Mouse (Mus musculus) mature B cell (primary cell): ENCODE measurements at regions not wholly inside any gene's neighbourhood (a gene's known extent, or its start where the extent isn't known, plus 50 kb on each side); places are given as distances from the start of the nearest gene placed in this dataset.

Source experiments
- in situ Hi-C: fragments of 300-500 bp; cut with MboI; formaldehyde crosslinking; loops from 2 replicates; pipeline ENCODE4 v1.14.3; 2019

DNA sequence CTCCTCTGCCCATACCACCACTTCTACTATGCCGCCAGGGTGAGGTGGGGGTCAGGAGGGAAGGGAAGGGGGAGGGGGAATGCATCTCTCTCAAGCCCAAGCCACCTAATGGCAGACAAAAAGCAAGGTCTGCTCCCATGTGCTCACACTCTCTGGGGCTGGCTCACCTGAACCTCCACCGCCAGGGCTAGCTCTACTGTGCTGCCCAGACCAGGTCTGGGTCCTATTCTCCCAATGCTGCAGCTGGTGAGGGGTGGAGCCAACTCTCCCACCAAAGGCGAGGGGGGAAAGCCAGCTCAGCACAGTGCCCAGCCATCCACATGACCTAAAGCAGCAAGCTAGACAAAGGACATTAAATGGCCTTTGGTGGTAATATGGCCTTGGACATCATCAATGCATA, 158.6 kb downstream of the Chic2 start:
- in situ Hi-C loops, result no loop called here

DNA sequence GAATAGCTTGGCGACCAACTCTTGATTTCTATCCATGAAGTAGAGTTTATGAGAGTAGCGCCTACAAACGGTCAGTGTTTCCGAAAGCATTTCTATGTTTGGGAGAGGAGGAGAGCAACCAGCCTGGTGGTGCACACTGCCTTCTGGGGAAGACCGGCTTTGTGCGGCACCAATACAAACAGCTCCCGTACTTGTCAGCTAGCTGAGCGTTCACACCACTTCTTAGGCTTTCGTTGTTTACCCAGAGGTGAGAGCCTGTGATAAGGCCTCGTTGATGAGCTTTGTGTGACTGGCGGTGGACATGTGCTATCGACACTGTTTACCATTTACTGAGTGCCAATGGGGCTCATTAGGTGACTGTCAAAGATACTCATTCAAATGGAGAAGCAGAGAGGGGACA, 162.0 kb downstream of the Chic2 start:
- in situ Hi-C loops, result no loop called here

DNA sequence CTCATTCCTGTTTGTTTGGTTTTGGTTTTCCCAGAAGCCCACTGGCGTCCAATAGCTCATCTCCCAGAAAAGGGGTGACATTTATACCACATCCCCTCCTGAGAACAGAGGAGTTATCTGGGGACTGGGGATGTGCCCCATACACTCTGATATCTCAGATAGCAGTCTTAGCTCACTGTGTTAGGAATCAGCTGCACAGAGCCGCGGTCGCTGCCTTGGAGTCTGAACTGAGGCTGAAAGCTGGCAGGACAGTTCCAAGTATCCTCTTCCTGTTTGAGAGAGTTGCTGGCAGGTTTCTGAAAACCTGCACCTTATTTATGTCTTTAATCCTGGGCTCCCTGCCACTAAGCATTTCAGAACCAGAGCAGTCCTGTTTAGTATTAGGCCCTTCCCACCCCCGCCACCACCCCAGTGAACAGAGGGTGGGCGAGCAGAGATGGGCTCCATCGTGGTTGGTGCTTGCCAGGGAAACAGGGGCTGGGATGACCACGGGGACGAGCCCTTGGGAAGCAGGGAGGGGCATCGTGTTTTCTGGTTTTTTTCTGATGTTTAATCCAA, 163.8 kb downstream of the Chic2 start:
- in situ Hi-C loops, result no loop called here

DNA sequence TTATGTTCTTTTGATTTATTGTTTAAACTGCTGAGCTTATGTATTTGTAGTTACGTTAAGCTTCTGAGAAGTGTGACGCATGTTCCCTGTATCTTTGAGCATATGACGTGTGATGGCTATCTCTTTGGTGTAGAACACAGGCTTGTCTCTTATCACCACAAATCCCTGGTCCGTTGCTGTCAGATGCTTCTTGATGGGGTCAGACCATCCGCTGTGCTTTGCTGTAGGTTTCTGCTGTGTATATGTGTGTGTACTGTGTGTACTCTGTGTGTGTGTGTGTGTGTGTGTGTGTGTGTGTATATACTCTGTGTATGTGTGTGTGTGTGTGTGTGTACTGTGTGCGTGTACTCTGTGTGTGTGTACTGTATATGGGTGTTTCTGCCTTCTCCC, 164.5 kb downstream of the Chic2 start:
- in situ Hi-C loops, result no loop called here

DNA sequence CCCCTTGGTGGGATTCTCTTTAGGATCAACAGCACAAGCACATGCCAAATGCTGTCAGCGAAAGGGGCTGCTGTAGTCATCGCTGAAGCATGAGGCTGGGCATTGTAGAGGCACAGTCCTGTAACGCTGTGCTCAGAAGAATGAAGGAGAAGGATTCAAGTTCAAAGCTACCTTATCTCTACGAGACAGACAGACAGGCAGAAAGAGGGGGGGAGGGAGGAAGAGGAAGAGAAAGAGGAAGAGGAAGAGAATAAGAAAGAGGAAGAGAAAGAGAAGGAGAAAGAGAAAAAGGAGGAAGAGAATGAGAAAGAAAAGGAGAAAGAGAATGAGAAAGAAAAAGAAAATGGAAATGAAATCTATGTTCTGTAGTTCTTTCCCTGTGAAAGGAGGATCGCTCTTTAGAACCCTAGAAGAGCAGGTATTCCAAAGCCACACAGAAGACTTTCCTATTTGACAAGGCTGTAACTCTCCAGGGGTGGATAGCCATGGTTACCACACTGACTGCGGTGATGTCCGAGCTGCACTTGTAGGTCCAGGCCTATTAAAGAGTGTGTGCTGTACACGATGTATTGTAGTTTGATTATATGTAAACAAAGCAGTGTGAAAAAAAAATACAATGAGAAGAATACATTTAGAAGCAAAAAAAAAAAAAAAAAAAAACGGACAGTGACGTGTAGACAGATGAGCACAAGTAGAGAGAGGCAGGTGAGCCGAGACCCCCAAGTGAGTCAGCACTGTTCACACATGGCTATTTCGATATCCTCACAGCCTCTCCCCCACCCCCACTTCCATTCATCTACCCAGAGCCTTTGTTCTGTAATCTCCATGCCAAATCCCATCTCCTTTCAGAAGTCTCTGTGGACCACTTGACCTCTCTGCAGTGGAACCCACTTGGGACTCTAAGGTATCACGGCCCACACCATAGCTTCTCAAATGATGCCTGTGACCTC, 165.2 kb downstream of the Chic2 start:
- in situ Hi-C loops, result no loop called here

DNA sequence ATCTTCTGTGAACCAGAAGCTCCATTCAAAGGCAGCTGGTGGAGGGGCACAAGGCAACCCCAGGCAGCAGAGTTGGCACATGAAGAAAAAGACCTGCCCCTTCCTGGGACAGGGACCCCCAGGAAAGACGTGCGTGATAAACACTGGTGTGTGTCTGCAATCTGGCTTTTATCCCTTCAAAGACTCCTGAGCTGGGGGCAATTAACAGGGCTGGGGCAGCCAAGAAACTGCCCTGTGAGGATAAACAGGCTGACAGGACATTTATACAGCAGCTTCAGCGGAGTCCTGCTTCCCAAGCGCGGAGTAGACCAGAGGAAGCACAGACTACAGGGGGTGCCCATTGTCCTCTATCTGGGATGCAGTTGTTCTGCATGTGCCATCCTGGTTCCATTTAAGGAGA, 167.0 kb downstream of the Chic2 start:
- in situ Hi-C loops, result no loop called here

DNA sequence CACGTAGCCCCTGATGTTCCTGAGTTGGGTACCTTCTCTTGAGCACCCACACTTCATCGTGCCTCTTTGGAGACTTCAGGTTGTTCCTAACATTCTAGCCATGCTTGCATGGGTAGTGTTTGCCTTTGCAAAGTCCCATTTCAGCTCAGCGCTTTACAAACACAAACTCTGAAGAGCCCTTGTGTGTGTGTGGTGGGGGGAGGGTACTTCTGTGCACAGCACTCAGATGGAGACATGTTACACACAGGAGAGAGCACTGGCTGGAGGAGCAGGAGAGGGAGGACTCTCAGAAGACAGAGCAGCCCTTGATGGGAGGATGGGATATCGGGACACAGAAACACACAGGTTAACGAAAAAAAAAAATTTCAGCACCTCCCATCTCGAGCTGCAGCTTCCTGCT, 167.4 kb downstream of the Chic2 start:
- in situ Hi-C loops, result no loop called here

DNA sequence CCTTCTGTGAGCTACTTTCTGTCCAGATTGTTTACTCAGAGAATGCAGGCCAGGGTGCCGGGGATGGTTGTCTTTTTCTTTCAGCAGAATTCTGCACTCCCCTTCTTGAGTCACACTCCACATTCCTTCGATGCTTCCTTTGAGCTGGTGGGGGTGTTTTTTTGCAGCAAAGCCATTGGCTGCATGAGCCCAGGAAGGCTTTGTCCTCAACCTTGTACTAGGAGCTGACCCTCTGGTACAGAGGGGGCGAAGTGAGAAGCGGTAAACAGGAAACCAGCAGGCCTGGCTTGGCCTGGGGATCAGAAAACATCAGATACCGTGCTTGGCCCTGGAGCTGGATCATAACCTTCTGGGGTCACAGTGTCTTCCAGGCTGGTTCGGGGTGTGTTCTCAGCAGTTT, 169.9 kb downstream of the Chic2 start:
- in situ Hi-C loops, result no loop called here

DNA sequence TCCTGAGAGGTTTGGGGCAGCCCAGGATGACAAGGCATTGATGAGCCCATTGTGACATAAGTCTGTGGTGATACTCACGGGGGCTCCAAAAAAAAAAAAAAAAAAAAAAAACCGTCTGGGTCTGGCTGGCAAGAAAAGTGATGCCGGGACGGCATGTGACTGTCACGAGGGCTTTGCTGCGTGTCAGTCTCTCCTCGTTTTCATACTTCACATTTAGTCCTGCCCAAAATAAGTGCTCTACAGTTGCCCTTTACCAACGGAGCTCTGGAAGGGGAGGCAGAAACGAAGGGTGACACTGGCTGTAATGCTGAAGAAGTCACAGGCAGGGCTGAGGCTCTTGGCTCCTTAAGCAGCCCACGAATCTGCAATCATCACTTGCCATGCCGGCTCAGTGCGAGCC, 167.9 kb upstream of the Lnx1 start:
- in situ Hi-C loops, result no loop called here

DNA sequence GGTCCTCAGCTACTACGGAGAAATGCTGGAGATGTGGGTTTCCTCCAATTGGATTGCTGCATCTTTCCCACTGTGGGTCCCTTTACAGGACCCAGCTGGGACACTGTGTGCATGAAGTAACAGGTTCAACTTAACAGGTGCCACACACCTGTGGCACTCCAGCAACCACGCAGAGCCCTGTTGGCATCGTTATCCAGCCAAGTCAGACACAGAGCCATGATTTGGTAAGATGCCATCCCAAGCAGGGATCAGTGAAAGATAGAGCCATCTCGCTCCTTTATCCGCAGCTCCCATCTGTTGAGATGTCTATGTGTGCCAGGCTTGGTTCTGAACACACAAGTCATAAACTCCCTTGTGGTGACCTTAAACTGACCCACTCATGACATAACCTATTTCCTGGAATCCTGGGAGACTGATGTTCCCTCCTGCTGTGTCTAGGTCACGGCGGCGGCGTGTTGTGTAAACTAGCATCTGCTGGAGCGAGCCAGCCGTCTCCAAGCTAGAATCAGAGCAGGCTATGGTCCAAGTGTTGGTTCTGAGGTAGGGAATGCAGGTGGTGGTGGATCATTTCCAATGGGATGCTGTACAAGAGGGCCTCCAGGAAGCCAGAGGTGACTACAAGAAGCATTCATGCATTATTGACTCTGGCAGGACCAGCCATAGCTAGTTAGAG, 164.5 kb upstream of the Lnx1 start:
- in situ Hi-C loops, result no loop called here

DNA sequence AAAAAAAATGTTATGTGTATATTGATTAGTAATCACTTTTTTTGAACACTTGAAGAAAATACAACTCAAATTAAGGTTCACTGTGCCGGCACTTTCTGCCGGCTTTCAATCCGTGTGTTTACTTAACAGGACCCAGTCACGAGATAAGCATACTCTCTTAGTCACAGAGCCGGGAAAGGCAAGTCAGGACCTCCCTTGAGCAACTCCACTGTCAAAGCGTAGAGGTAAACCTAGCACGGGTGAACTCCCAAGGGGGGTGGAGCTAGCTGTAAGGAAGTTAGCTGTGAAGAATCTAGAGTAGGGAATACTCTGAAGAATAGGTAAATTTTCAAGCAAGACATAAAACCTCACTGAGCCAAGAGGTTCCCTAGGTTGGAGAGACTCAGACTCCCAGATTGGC, 164.0 kb upstream of the Lnx1 start:
- in situ Hi-C loops, result no loop called here

DNA sequence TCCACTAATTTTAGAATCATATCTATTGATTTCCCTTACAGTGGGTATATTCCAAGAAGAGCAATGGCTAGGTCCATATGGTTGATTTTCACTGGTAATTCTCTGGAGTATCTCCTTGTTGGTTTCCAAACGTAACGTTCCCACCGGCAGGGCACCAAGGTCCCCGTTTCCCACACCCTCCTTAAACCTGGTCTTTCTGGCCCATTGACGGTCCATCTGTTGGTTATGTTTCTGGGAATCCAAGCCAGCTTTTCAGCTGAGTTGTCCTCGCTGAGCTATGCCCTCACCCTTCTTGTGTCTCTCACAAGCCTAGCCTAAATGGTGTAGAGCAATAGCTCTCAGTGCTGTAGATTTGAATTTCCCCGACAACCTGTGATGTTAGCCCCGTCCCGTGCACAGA, 162.7 kb upstream of the Lnx1 start:
- in situ Hi-C loops, result no loop called here

DNA sequence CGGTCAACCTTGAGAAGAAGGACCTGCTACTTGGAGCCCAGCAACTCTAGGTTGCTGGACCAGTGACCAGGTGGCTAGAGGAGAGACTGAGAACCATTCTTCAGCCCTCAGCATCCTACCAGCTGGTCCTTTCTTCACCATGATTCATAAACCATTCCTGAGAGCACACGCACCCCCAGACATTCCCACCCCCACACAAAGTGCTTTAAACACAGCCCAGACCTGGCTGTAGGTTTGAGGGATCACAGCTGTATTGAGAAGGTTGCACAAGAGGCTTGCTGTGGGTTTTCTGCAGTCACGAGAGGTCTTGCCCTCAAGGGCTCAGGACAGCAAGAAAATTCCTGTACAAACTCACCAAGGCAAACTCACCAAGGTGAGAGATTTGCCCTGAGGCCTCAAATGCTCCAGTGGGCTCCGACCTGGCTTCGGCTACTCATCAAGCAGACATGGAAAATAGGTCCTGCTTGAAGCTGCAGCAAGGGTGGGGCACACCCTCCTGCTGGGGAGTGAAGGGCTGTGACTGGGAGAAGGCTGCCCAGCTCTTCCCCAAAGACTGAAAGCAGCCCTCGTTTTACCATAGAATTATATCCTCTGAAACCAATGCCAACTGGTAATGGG, 161.9 kb upstream of the Lnx1 start:
- in situ Hi-C loops, result no loop called here

DNA sequence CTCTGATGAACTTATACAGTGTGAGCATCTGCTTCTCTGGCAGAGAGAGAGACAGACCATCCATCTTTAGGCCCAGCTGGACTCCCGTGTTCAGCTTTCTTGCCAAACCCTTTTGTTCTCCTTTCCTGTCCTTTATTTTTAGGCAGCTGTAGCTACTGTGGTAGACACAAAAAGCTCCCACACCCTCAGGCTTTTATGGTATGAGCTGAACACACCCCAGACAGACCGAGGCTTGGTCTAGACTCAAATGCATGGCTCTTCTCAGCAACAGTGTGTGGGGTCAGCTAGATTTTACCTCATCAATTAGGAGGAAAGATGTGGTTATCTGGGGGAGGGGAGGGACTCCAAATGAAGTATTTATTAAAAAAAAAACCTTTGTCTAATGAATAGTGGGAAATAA, 158.6 kb upstream of the Lnx1 start:
- in situ Hi-C loops, result no loop called here

DNA sequence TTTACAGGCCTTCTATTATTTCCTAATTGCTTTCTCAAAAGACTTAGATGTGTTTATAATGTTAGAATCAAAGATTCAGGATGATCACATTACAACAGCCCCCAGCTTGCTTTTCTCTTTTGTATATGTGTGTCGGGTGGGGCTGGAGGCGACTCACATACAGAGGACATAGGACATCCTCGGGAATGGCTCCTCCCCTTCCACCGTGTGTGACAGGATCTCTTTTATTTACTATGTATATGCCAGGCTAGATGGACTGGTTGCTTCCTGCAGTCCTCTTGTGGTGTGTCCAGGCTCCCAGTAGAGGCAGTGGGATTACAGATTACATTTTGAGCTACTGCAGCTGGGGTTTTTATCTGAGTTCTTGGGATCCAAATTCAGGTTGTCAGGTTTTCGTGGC, 155.1 kb upstream of the Lnx1 start:
- in situ Hi-C loops, result no loop called here

DNA sequence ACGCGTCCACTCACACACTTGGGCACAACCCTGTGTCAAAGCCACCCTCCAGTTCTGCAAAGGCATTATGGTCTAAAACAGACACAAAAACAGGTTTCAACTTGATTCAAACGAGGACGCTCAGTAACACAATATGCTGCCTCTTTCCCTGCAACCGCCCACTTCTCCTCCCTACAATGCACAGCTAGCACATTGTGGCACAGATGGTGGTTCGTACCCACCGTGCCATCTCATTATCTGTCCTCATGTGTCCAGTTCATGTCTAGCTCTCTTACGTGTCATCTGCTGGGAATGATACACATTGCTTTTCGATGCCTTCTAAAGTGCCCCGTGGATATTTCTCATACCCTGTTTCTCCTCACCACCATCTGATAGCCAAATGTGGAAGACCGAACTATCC, 154.4 kb upstream of the Lnx1 start:
- in situ Hi-C loops, result no loop called here

DNA sequence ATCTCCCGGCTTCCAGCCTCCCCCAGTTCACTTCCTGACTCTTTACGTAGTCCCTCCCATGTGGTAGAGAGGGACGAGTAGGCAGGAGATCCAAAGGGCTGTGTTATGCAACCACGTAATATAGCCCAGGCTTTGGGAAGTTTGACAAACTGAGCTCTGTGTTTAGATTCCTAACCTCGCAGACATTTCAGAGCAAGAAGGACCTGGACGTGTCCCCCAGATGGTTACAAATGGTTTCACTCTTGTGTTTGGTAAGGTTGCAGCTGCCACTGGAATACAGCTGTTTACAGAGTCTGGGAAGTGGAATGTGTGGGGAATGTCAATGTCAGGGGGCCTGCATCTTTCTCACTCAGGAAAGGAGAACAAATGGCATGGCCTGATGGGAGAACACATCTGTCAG, 145.1 kb upstream of the Lnx1 start:
- in situ Hi-C loops, result no loop called here

DNA sequence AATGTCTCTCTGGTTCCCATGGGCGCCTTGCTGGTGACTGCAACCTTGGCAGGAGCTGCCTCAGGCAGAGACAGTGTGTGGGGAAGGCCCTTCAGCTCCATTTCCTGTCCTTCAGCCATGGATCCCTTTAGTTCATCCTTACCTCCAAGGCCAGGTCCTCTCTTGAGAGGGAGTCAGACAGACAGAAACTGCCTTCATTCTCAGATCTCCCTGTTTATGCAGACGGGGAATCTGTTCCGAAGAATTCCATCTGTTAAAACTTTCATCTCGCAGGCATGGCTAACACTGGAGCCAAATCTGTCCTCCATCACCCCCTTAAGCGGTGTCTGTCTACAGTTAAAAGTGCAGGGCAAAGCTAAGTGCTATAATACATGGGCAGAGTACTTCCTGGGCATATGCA, 144.0 kb upstream of the Lnx1 start:
- in situ Hi-C loops, result no loop called here

DNA sequence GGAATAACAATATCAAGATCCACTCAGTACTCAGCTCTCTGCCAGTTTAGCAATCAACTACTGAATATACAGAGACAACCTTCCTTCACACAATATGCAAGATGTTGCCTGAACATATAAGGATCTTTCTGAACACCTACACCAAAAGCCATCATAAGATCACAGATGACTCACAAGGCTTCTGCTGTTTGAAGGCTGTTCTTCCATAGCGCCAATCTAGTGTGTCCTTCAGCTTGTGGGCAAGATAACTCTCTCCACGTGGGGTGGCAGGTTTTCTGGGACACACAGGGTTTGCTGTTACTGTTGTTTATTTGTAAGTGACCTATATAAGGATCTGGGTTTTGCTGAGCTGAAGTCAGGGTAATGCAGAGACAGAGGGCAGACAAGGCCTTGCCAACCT, 131.7 kb upstream of the Lnx1 start:
- in situ Hi-C loops, result no loop called here

DNA sequence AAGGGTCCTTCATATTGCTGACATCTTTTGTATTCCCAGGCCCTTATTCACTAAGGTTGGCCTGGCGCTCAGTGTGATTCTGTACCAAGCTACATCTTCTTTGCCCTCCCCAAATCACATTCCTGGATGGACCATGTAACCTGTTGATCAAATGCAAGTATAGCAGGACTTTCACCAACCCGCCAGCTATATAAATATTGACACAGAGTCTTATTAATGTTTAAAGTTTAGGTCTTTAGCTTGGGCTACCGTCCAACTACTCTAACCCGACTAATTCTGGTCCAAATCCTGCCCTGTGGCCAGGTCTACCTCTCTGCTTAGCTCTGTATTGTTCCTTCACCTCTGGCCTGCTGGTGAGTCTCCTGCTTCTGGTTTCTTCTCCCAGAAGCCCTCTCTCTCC, 131.2 kb upstream of the Lnx1 start:
- in situ Hi-C loops, result no loop called here

DNA sequence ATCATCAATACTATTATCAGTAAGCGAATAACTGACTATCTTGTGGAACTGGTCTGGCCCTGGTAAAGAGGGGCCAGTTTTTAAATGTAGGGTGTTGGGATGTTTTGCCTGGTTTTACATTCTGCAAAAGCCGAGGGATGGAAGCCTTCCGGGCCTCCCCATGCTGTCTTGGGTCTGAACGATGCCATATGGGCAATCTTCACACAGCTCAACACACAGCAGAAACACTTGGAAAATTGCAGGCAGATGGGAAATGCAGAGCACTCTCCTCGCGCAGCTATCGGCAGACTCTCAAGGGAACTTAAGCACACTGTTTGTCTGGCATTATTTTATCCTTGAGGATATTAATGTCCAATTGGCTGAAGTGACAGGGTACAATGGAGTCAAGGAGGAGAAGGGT, 129.3 kb upstream of the Lnx1 start:
- in situ Hi-C loops, result no loop called here

DNA sequence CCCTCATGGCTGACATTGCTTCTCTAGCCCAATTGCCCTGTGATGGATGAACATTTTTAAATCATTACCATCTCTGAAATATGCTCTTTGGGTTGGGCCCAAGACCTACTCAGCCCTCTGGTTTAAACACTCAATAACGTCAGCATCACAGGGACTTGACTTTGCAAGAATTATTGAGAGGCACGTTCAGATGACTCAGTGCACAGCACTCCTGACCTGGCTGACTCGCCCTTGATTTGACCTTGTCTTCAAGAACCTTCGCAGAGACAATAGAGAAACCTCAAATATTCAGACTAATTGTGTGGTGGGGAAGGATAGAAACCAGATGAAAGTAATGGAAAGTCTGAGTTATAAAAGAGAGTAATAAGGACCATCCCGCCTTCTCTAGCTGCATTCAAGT, 127.9 kb upstream of the Lnx1 start:
- in situ Hi-C loops, result no loop called here

DNA sequence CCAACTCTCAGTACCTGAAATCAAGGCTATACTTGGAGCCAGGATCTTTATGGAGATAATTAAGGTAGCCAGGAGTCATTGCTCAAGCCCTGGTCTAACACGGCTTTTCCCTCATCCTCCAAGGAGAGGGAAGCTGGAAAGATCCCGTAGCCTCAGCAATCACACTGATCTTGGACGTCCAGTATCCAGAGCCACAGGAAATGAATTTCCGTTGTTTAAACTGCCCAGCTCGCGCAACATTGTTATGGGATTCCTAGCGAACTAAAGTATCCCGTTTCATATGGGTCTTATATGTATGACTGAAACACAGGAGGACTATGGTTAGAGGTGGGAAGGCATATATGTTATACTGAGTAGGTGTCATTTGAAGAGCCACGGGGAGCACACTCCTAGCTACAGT, 126.3 kb upstream of the Lnx1 start:
- in situ Hi-C loops, result no loop called here
